Mouse (Mus musculus) adrenal gland, adult 8-10 months (tissue): ENCODE results near the gene Cep55. TPM values are rescaled to one million over a fixed set of nuclear protein-coding genes. Genes with fewer than 3 reads are reported as not detected.

Source experiments
- DNase-seq: peaks from one replicate; pipeline ENCODE4 v3.0.0; 2022
- total RNA-seq, 4 experiments: library from RNA; stranded (reverse); gene quantifications; 2 replicates each; pipeline ENCODE4 v1.2.4; 2022

Cep55 gene
- 1 to 10 TPM in 3 of 4 experiments, under 1 TPM in 1; 0.44 to 1.5 (median 1.2) TPM for total RNA-seq

- DNase-seq, result peak; percentile 93
These were observed at the start of gene Cep55 for GRCm38 (mm10) chr19:38054720-38055192. Gene Cep55, plus strand, starts transcription at chr19:38055011.

- no peak for DNase-seq
These were observed 43.4 kb upstream of the Cep55 start for GRCm38 (mm10) chr19:38011379-38011778.

- no peak for DNase-seq
These were observed 40.4 kb upstream of the Cep55 start for GRCm38 (mm10) chr19:38014443-38014842.

GRCm38 (mm10) chr19:38015180-38015872 is 39.5 kb upstream of the Cep55 start:
- peak; percentile 67 for DNase-seq

GRCm38 (mm10) chr19:38015873-38016254 is 38.9 kb upstream of the Cep55 start:
- DNase-seq, result no peak

- no peak for DNase-seq
These were observed 32.1 kb upstream of the Cep55 start for GRCm38 (mm10) chr19:38022710-38023109.

- DNase-seq, result no peak
These were observed 31.2 kb upstream of the Cep55 start for GRCm38 (mm10) chr19:38023603-38024002.

GRCm38 (mm10) chr19:38025254-38026041 is 29.4 kb upstream of the Cep55 start:
- no peak for DNase-seq

GRCm38 (mm10) chr19:38026211-38026624 is 28.6 kb upstream of the Cep55 start:
- no peak for DNase-seq

GRCm38 (mm10) chr19:38027389-38027788 is 27.4 kb upstream of the Cep55 start:
- DNase-seq, result no peak

- DNase-seq, result no peak
These were observed 26.8 kb upstream of the Cep55 start for GRCm38 (mm10) chr19:38027881-38028521.

- DNase-seq, result no peak
These were observed 25.5 kb upstream of the Cep55 start for GRCm38 (mm10) chr19:38029292-38029691.

- no peak for DNase-seq
These were observed 24.9 kb upstream of the Cep55 start for GRCm38 (mm10) chr19:38029871-38030270.

- DNase-seq, result peak; percentile 40
These were observed 24.1 kb upstream of the Cep55 start for GRCm38 (mm10) chr19:38030673-38031137.

GRCm38 (mm10) chr19:38031144-38031543 is 23.7 kb upstream of the Cep55 start:
- no peak for DNase-seq

GRCm38 (mm10) chr19:38032993-38033734 is 21.6 kb upstream of the Cep55 start:
- no peak for DNase-seq

- DNase-seq, result no peak
These were observed 21.1 kb upstream of the Cep55 start for GRCm38 (mm10) chr19:38033735-38034057.

GRCm38 (mm10) chr19:38034696-38035095 is 20.1 kb upstream of the Cep55 start:
- DNase-seq, result peak; percentile 44

GRCm38 (mm10) chr19:38035766-38036165 is 19.0 kb upstream of the Cep55 start:
- no peak for DNase-seq

- DNase-seq, result no peak
These were observed 16.5 kb upstream of the Cep55 start for GRCm38 (mm10) chr19:38038267-38038666.

GRCm38 (mm10) chr19:38042261-38042722 is 12.5 kb upstream of the Cep55 start:
- DNase-seq, result no peak

GRCm38 (mm10) chr19:38043281-38043981 is 11.4 kb upstream of the Cep55 start, which contains the start of gene Myof:
Gene Myof, minus strand, starts transcription at chr19:38043577.
- no peak for DNase-seq
